Mouse (Mus musculus): ENCODE data around the gene Atxn7l2.

Atxn7l2 gene

GRCm38 (mm10) chr3:108180514-108180913 is 30.2 kb downstream of the Atxn7l2 start:
- DNase-seq (ENCODE audit: low spot score in 2 of 2) = no peak

- no peak for DNase-seq (ENCODE audit: low spot score in 2 of 2)
Observed at GRCm38 (mm10) chr3:108178756-108179715, 31.7 kb downstream of the Atxn7l2 start.

- DNase-seq (ENCODE audit: low spot score in 2 of 2) = peak; percentile 84 to 87
Observed at GRCm38 (mm10) chr3:108174672-108175531, 35.8 kb downstream of the Atxn7l2 start.

- peak; percentile 19 to 24 for DNase-seq (ENCODE audit: low spot score in 2 of 2)
Observed at GRCm38 (mm10) chr3:108169199-108169598, 41.5 kb downstream of the Atxn7l2 start.

- DNase-seq (ENCODE audit: low spot score in 2 of 2) = peak; percentile 20 to 23
Observed at GRCm38 (mm10) chr3:108167499-108167898, 43.2 kb downstream of the Atxn7l2 start.

- DNase-seq (ENCODE audit: low spot score in 2 of 2) = peak; percentile 80 to 86
Observed at GRCm38 (mm10) chr3:108166486-108167211, 44.1 kb downstream of the Atxn7l2 start.

- DNase-seq (ENCODE audit: low spot score in 2 of 2) = peak; percentile 36 to 46
Observed at GRCm38 (mm10) chr3:108165532-108166315, 45.0 kb downstream of the Atxn7l2 start.

GRCm38 (mm10) chr3:108164807-108165206 is 45.9 kb downstream of the Atxn7l2 start:
- DNase-seq (ENCODE audit: low spot score in 2 of 2) = peak; percentile 91 to 92

GRCm38 (mm10) chr3:108164091-108164490 is 46.6 kb downstream of the Atxn7l2 start:
- no peak for DNase-seq (ENCODE audit: low spot score in 2 of 2)

GRCm38 (mm10) chr3:108158383-108159037 is 52.2 kb downstream of the Atxn7l2 start:
- DNase-seq (ENCODE audit: low spot score in 2 of 2) = peak; percentile 81 to 91

- peak; percentile 83 to 86 for DNase-seq (ENCODE audit: low spot score in 2 of 2)
Observed at GRCm38 (mm10) chr3:108154656-108155055, 56.1 kb downstream of the Atxn7l2 start, which contains the start of gene Gpr61. TSS of gene Gpr61 (minus strand) at chr3:108154882.

- DNase-seq (ENCODE audit: low spot score in 2 of 2) = peak in 1 of 2 experiments; percentile 18
Observed at GRCm38 (mm10) chr3:108152290-108152689, 58.4 kb downstream of the Atxn7l2 start.
